Mouse (Mus musculus) midbrain, embryonic 10.5 days (tissue): ENCODE data around the gene Egfl8. TPM values are rescaled to one million over a fixed set of nuclear protein-coding genes. Genes with fewer than 3 reads are reported as not detected.

Experiments
- DNase-seq: peaks from one replicate; pipeline ENCODE4 v3.0.0-alpha.2; 2017; ENCODE audit warnings: low spot score
- H3K27ac ChIP-seq: fragments of 300-500 bp; sonication (generic); replicated peaks from 2 replicates; pipeline ENCODE4 v1.5.1; 2016; ENCODE audit warnings: mild to moderate bottlenecking
- H3K27me3 ChIP-seq: fragments of 300-500 bp; sonication (generic); 2 replicates; pipeline ENCODE4 v1.6.1; 2016; ENCODE audit warnings: low read depth, mild to moderate bottlenecking; ENCODE audit not compliant: poor library complexity, severe bottlenecking
- H3K36me3 ChIP-seq: fragments of 300-500 bp; sonication (generic); 2 replicates; pipeline ENCODE4 v1.6.1; 2016; ENCODE audit warnings: mild to moderate bottlenecking, moderate library complexity
- H3K4me1 ChIP-seq: fragments of 300-500 bp; sonication (generic); 2 replicates; pipeline ENCODE4 v1.6.1; 2016
- H3K4me3 ChIP-seq: fragments of 300-500 bp; sonication (generic); 2 replicates; pipeline ENCODE4 v1.5.1; 2016; ENCODE audit warnings: mild to moderate bottlenecking, moderate library complexity
- H3K9me3 ChIP-seq: fragments of 300-500 bp; sonication (generic); replicated peaks from 2 replicates; pipeline ENCODE4 v1.6.1; 2016; ENCODE audit warnings: mild to moderate bottlenecking
- WGBS: fragments of 180-500 bp; shearing (Covaris S2); methylation state at CpG from one replicate; pipeline ENCODE4 v1.1.7; 2016; 5-methylcytosine and 5-hydroxymethylcytosine counted together
- polyA plus RNA-seq: library from polyadenylated mRNA; unstranded; fragments of >200 nt; fragmentation: Nextera tagmentation; extraction: Ambion mirVana; gene quantifications from 2 replicates; pipeline ENCODE4 v1.2.1, GENCODE M21; 2016

Egfl8 gene
- polyA plus RNA-seq, 1 experiment from 2014 or later: 4.3 TPM

- Histone ChIP-seq H3K9me3 (no peaks in the 10 kb centered on the region), H3K27ac (no peak overlapping the region), H3K27me3 (no peaks in the 10 kb centered on the region), H3K4me3 (no peak overlapping the region), H3K4me1 (peaks cover 18% of the 10 kb centered on the region), H3K36me3 (no peaks in the 10 kb centered on the region)
- WGBS: 68% methylated on average over 9 of the region's 9 CpGs
- DNase-seq: no peak
Measured at GRCm38 (mm10) chr17:34567311-34567710, 48.5 kb downstream of the Egfl8 start.

DNA sequence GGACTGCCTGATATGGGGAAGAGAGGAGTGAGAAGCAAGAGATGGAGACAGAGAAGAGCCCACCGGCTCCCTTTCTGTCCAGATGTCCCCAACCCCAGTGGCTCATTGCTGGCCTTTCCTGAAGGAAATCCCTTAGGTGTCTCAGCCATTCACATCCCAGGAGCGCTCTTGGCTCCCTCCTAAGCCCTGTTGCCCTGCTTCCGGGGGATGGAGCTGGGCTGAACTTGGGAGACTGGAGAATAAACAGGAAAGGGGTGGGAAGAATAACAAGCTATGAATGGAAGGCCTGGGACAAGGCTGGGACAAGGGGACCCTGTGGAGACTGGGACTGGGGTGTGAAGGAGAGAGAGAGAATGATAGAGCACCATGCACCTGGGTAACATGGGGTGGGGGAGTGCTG lies 51.0 kb downstream of the Egfl8 start:
- Histone ChIP-seq H3K27ac (peak overlapping the region; percentile 63; the same call in 1 of the 2 replicates), H3K27me3 (no peaks in the 10 kb centered on the region), H3K4me1 (peaks cover 15% of the 10 kb centered on the region), H3K9me3 (no peaks in the 10 kb centered on the region), H3K4me3 (peak overlapping the region; percentile 20), H3K36me3 (no peaks in the 10 kb centered on the region)
- WGBS: 58% methylated on average over 3 of the region's 3 CpGs
- DNase-seq: no peak

GRCm38 (mm10) chr17:34564003-34564421 lies 51.8 kb downstream of the Egfl8 start, which contains the start of gene Notch4:
Gene Notch4, plus strand, starts transcription at chr17:34564268.
- peaks cover 15% of the 10 kb centered on the region for H3K4me1 ChIP-seq
- no peaks in the 10 kb centered on the region for H3K9me3 ChIP-seq
- H3K36me3 ChIP-seq: no peaks in the 10 kb centered on the region
- peak within 1 kb of the TSS; percentile 63 for H3K27ac ChIP-seq
- 12% methylated on average over 6 of the region's 6 CpGs for WGBS
- peak within 1 kb of the TSS; percentile 20 for H3K4me3 ChIP-seq
- H3K27me3 ChIP-seq: no peaks in the 10 kb centered on the region
- DNase-seq: no peak

DNA sequence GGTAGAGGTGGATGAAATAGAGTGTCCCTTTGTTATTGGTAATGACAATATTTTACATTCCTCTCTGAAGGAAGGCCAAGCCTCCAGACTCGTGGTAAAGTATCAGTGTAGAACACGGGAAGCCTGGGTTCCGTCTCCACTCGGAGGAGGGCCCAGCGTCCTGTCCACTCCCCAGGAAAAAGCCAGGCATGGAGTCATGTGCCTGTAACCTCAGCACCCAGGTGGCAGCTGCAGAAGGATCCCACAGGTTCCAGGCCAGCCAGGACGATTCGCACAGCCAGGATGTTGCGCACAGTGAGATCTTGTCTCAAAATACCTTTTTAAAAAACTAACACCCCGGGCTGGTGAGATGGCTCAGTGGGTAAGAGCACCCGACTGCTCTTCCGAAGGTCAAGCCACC lies 52.4 kb downstream of the Egfl8 start:
- 75% methylated on average over 11 of the region's 11 CpGs for WGBS
- Histone ChIP-seq H3K27ac (no peak overlapping the region), H3K36me3 (no peaks in the 10 kb centered on the region), H3K9me3 (no peaks in the 10 kb centered on the region), H3K4me1 (peaks cover 15% of the 10 kb centered on the region), H3K27me3 (no peaks in the 10 kb centered on the region), H3K4me3 (no peak overlapping the region)
- no peak for DNase-seq

Other genes starting within 250 kb of the Egfl8 start
- gene Btnl1, start 238.8 kb downstream of the Egfl8 start, polyA plus RNA-seq: not detected in 2 replicates
- 1.8 and 3.1 TPM in 2 replicates for gene BC051142, start 217.2 kb downstream of the Egfl8 start, polyA plus RNA-seq
- not detected in 2 replicates for gene Btnl4, start 138.7 kb downstream of the Egfl8 start, polyA plus RNA-seq
- gene Btnl6, start 98.6 kb downstream of the Egfl8 start, polyA plus RNA-seq: not detected in 2 replicates
- 8.7 and 10.0 TPM in 2 replicates for gene Notch4, start 51.7 kb downstream of the Egfl8 start, polyA plus RNA-seq
- gene Gpsm3, start 26.2 kb downstream of the Egfl8 start, polyA plus RNA-seq: 5.3 and 6.6 TPM in 2 replicates
- gene Pbx2, start 24.7 kb downstream of the Egfl8 start, polyA plus RNA-seq: 17.5 and 17.7 TPM in 2 replicates
- 3.1 and 3.2 TPM in 2 replicates for gene Ager, start 18.1 kb downstream of the Egfl8 start, polyA plus RNA-seq
- gene Rnf5, start 12.3 kb downstream of the Egfl8 start, polyA plus RNA-seq: 202 and 233 TPM in 2 replicates
- 66.0 and 70.1 TPM in 2 replicates for gene Agpat1, start 11.7 kb downstream of the Egfl8 start, polyA plus RNA-seq
- 22.5 and 23.6 TPM in 2 replicates for gene Ppt2, start 12.5 kb upstream of the Egfl8 start, polyA plus RNA-seq
- gene Prrt1, start 13.6 kb upstream of the Egfl8 start, polyA plus RNA-seq: 0.54 and 1.2 TPM in 2 replicates
- 16.8 and 18.9 TPM in 2 replicates for gene Fkbpl, start 28.8 kb upstream of the Egfl8 start, polyA plus RNA-seq
- 111 and 123 TPM in 2 replicates for gene Atf6b, start 31.2 kb upstream of the Egfl8 start, polyA plus RNA-seq
- not detected in 2 replicates for gene Tnxb, start 54.6 kb upstream of the Egfl8 start, polyA plus RNA-seq
- gene C4b, start 127.9 kb upstream of the Egfl8 start, polyA plus RNA-seq: not detected in 2 replicates
- not detected in 2 replicates for gene Cyp21a1, start 188.6 kb upstream of the Egfl8 start, polyA plus RNA-seq
- gene Stk19, start 221.0 kb upstream of the Egfl8 start, polyA plus RNA-seq: 30.2 and 30.6 TPM in 2 replicates
- gene Dxo, start 221.0 kb upstream of the Egfl8 start, polyA plus RNA-seq: 81.2 and 88.1 TPM in 2 replicates
- 57.8 and 62.4 TPM in 2 replicates for gene Skiv2l, start 234.2 kb upstream of the Egfl8 start, polyA plus RNA-seq
- gene Nelfe, start 234.4 kb upstream of the Egfl8 start, polyA plus RNA-seq: 137 and 139 TPM in 2 replicates
- 1.8 and 2.8 TPM in 2 replicates for gene Cfb, start 246.5 kb upstream of the Egfl8 start, polyA plus RNA-seq